Mouse (Mus musculus) G1E (cell line): ENCODE measurements around the gene Ube2cbp. TPM values are rescaled to one million over a fixed set of nuclear protein-coding genes. Genes with fewer than 3 reads are reported as not detected.

Experiments
- ATAC-seq: 2 replicates; pipeline ENCODE4 v1.8.0; 2016; ENCODE audit warnings: mild to moderate bottlenecking; ENCODE audit not compliant: insufficient number of reproducible peaks, poor library complexity, low FRiP score, severe bottlenecking; ENCODE audit errors: extremely low read depth
- DNase-seq: peaks from one replicate; pipeline ENCODE4 v3.0.0; 2012; ENCODE audit warnings: low spot score
- H3K27me3 ChIP-seq: 2 replicates; pipeline ENCODE4 v1.6.1; 2012; ENCODE audit warnings: mild to moderate bottlenecking, low read length, inconsistent platforms; ENCODE audit not compliant: insufficient read depth
- H3K36me3 ChIP-seq: replicated peaks from 2 replicates; pipeline ENCODE3; 2012; ENCODE audit warnings: mild to moderate bottlenecking, inconsistent platforms
- H3K4me1 ChIP-seq: 2 replicates; pipeline ENCODE4 v1.6.1; 2012; ENCODE audit warnings: low read depth, low read length, inconsistent platforms, mixed read lengths; ENCODE audit not compliant: insufficient read depth
- H3K4me3 ChIP-seq: 2 replicates; pipeline ENCODE4 v1.5.1; 2012; ENCODE audit warnings: low read depth, mild to moderate bottlenecking, inconsistent platforms, low read length, moderate library complexity, mixed read lengths
- H3K9me3 ChIP-seq: replicated peaks from 2 replicates; pipeline ENCODE4 v1.6.1; 2012; ENCODE audit warnings: inconsistent platforms
- CTCF ChIP-seq: IDR thresholded peaks from 2 replicates; pipeline ENCODE4 v1.5.1; 2012; ENCODE audit warnings: low read depth, low read length, inconsistent platforms, mixed read lengths
- GATA1 ChIP-seq: IDR thresholded peaks from 2 replicates; pipeline ENCODE4 v1.6.1; 2012; ENCODE audit warnings: borderline replicate concordance, low read length, inconsistent platforms, mixed read lengths
- GATA2 ChIP-seq: IDR thresholded peaks from 2 replicates; pipeline ENCODE4 v1.6.1; 2012; ENCODE audit warnings: low read depth, low read length, inconsistent platforms, borderline replicate concordance
- POLR2AphosphoS5 ChIP-seq: IDR thresholded peaks from 2 replicates; pipeline ENCODE4 v1.6.1; 2012; ENCODE audit warnings: low read depth, low read length, inconsistent platforms; ENCODE audit not compliant: insufficient replicate concordance
- TAL1 ChIP-seq: conservative IDR thresholded peaks from 2 replicates; pipeline ENCODE4 v1.6.1; 2012; ENCODE audit warnings: low read depth, low read length, inconsistent platforms, mixed read lengths
- polyA plus RNA-seq: library from polyadenylated mRNA; stranded (reverse); fragments of >175 nt; gene quantifications from 2 replicates; pipeline ENCODE4 v1.2.3, GENCODE M21; 2012
- total RNA-seq, 2 experiments: library from RNA; stranded (forward) in 1 of 2; stranded (reverse) in 1 of 2; fragments of 200-1000 nt in 1 of 2; fragments of >200 nt in 1 of 2; fragmentation: Nextera tagmentation in 1 of 2; gene quantifications; 2 replicates each; pipeline ENCODE4 v1.2.3; 2014 to 2017

The Ube2cbp gene
- total and polyA plus RNA-seq, 3 experiments, result 2.2 to 4.2 (median 2.3) TPM

GRCm38 (mm10) chr9:86451617-86452016, 13.1 kb downstream of the Ube2cbp start:
- no peak for TF ChIP-seq TAL1
- no peak for TF ChIP-seq GATA2
- peak; percentile 27; the same call in 1 of the 2 replicates for TF ChIP-seq CTCF
- no peak for TF ChIP-seq GATA1
- DNase-seq, result peak; percentile 9
- H3K4me3 ChIP-seq, result no peak overlapping the region
- H3K27me3 ChIP-seq, result no peaks in the 10 kb centered on the region
- H3K36me3 ChIP-seq, result no peaks in the 10 kb centered on the region
- H3K9me3 ChIP-seq, result no peaks in the 10 kb centered on the region
- H3K4me1 ChIP-seq, result peaks cover 6% of the 10 kb centered on the region
- peak; percentile 59; the same call in 1 of the 2 replicates for ATAC-seq

GRCm38 (mm10) chr9:86451094-86451493, 13.7 kb downstream of the Ube2cbp start:
- DNase-seq (no peak), ATAC-seq (no peak)
- Histone ChIP-seq H3K9me3 (no peaks in the 10 kb centered on the region), H3K36me3 (no peaks in the 10 kb centered on the region), H3K4me1 (peaks cover 6% of the 10 kb centered on the region), H3K27me3 (no peaks in the 10 kb centered on the region), H3K4me3 (no peak overlapping the region)
- TF ChIP-seq POLR2AphosphoS5 (no peak), TAL1 (no peak), GATA1 (no peak), CTCF (no peak), GATA2 (no peak)

GRCm38 (mm10) chr9:86449581-86449980, 15.2 kb downstream of the Ube2cbp start:
- no peak for TF ChIP-seq POLR2AphosphoS5
- no peak for TF ChIP-seq TAL1
- no peak for TF ChIP-seq GATA1
- TF ChIP-seq CTCF, result peak; percentile 48
- TF ChIP-seq GATA2, result no peak
- no peaks in the 10 kb centered on the region for H3K36me3 ChIP-seq
- ATAC-seq (peak; percentile 54; the same call in 1 of the 2 replicates), DNase-seq (peak; percentile 28)
- H3K4me1 ChIP-seq, result peaks cover 6% of the 10 kb centered on the region
- no peak overlapping the region for H3K4me3 ChIP-seq
- H3K9me3 ChIP-seq, result no peaks in the 10 kb centered on the region
- H3K27me3 ChIP-seq, result no peaks in the 10 kb centered on the region

GRCm38 (mm10) chr9:86447431-86447830, 17.3 kb downstream of the Ube2cbp start:
- no peak overlapping the region for H3K4me3 ChIP-seq
- H3K27me3 ChIP-seq, result no peaks in the 10 kb centered on the region
- H3K36me3 ChIP-seq, result no peaks in the 10 kb centered on the region
- ATAC-seq (no peak), DNase-seq (no peak)
- TF ChIP-seq TAL1 (no peak), GATA2 (no peak), GATA1 (no peak), POLR2AphosphoS5 (no peak), CTCF (no peak)
- H3K9me3 ChIP-seq, result no peaks in the 10 kb centered on the region
- H3K4me1 ChIP-seq, result peaks cover 6% of the 10 kb centered on the region

GRCm38 (mm10) chr9:86446847-86447246, 17.9 kb downstream of the Ube2cbp start:
- ATAC-seq (no peak), DNase-seq (no peak)
- no peak for TF ChIP-seq GATA2
- no peak for TF ChIP-seq GATA1
- no peak for TF ChIP-seq POLR2AphosphoS5
- no peak for TF ChIP-seq CTCF
- TF ChIP-seq TAL1, result no peak
- Histone ChIP-seq H3K27me3 (no peaks in the 10 kb centered on the region), H3K9me3 (no peaks in the 10 kb centered on the region), H3K36me3 (no peaks in the 10 kb centered on the region), H3K4me1 (peaks cover 6% of the 10 kb centered on the region), H3K4me3 (no peak overlapping the region)

GRCm38 (mm10) chr9:86442248-86442647, 22.5 kb downstream of the Ube2cbp start:
- Histone ChIP-seq H3K27me3 (no peaks in the 10 kb centered on the region), H3K4me3 (no peak overlapping the region), H3K9me3 (no peaks in the 10 kb centered on the region), H3K36me3 (no peaks in the 10 kb centered on the region), H3K4me1 (no peaks in the 10 kb centered on the region)
- TF ChIP-seq POLR2AphosphoS5 (no peak), TAL1 (no peak), GATA2 (no peak), GATA1 (no peak), CTCF (no peak)
- DNase-seq (no peak), ATAC-seq (no peak)

- no peaks in the 10 kb centered on the region for H3K36me3 ChIP-seq
- TF ChIP-seq CTCF, result no peak
- TF ChIP-seq TAL1, result no peak
- TF ChIP-seq GATA2, result no peak
- TF ChIP-seq POLR2AphosphoS5, result no peak
- TF ChIP-seq GATA1, result no peak
- H3K27me3 ChIP-seq, result no peaks in the 10 kb centered on the region
- ATAC-seq (no peak), DNase-seq (no peak)
- H3K4me3 ChIP-seq, result no peak overlapping the region
- no peaks in the 10 kb centered on the region for H3K9me3 ChIP-seq
- H3K4me1 ChIP-seq, result no peaks in the 10 kb centered on the region
These were observed 26.3 kb downstream of the Ube2cbp start for GRCm38 (mm10) chr9:86438337-86439009.
